Mouse (Mus musculus) lung, postnatal 36 days (tissue): ENCODE results near the gene Olfr1287.

Experiments
- DNase-seq: peaks from one replicate; pipeline ENCODE4 v3.0.0; 2022; ENCODE audit warnings: mixed read lengths

Gene Olfr1287

GRCm38 (mm10) chr2:111448842-111449241 lies at the start of gene Olfr1287:
Gene Olfr1287, plus strand, starts transcription at chr2:111449142.
- DNase-seq = no peak

DNA sequence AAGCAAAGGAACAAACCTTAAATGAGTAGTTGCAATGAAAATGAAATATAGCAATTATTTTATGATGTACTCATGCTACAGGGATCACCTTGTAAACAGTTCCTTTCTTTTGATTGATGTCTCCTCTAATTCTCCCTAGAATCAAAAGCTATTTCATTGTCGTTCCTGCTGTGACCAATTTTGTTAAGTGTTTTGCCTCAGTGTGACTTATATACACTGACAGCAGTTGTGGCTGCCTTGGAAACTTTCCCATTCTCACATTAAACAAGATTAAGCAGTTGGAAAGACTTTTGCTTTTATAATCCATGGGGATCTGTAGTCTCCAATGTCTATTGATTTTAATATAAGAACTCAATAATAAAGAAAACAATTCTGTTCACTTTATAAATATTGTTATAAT lies 26.0 kb upstream of the Olfr1287 start, which contains the start of gene Olfr1286:
Gene Olfr1286 (minus strand): TSS at position 185 of the 400 bp plus-strand sequence.
- no peak for DNase-seq

DNA sequence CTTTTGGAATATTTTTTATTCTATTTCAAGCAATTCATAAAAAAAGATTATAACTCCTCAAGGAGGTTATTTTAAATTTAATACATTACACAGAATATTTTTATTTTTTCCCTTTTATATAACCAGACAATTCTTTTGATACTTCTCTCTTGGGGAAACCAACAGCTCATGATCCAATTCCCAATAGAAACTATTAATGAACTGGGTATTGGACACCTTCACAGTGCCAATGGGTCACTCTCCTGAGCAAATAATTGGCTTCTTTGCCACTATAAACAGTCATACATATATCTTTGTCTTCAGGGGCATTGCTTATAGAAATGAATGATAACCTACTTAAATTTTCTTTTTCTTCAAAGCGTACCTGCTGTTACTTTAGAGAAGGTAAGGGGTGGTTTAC lies 24.9 kb downstream of the Olfr1287 start, which contains the start of gene Olfr1288:
Gene Olfr1288 (plus strand): TSS at position 301 of the 400 bp plus-strand sequence.
- DNase-seq = no peak

GRCm38 (mm10) chr2:111480519-111480918 lies 31.6 kb downstream of the Olfr1287 start, which contains the start of gene Olfr1289:
Gene Olfr1289, plus strand, starts transcription at chr2:111480819.
- no peak for DNase-seq

DNA sequence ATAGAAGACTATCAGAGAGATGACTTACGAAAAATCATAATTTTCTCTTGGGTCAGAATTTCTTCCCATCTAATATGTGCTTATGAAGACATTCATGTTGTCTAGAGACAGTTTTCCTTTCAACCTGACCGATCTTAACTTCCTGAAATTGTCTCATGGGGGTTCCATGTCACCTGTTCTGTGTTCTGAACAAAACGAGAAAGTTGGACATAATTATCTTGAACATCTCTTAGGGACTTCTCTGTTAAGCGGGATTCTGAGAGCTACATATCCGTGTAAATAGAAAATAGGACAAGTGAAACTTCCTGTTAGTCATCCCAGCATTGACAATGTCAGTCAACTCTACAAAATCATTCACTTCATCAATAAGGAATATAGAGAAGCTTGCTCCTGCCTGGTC lies 44.8 kb downstream of the Olfr1287 start, which contains the start of gene Olfr1290:
Gene Olfr1290 (minus strand): TSS at position 101 of the 400 bp plus-strand sequence.
- DNase-seq = no peak

- DNase-seq = no peak
Measured at GRCm38 (mm10) chr2:111496880-111497279, 47.9 kb downstream of the Olfr1287 start, which contains the start of gene Olfr1291-ps1. Gene Olfr1291-ps1, plus strand, starts transcription at chr2:111497180.
